Comparison of ENCODE assay signal across 8 mouse cellular contexts in genomic region chr3:108209946-108210770, GRCm38 (mm10). TPM values are rescaled to one million over a fixed set of nuclear protein-coding genes. Genes with fewer than 3 reads are reported as not detected.
DNase-seq lines count a peak whose midpoint lies in the region; ATAC-seq lines count a peak whose summit lies in the region.

No protein-coding gene starts in this region.

- H3K9me3 ChIP-seq in heart, embryonic 13.5 days, result no peaks in the 10 kb centered on the region
- no peaks in the 10 kb centered on the region for H3K9me3 ChIP-seq in liver, embryonic 12.5 days (replicated peaks)
- no peaks in the 10 kb centered on the region for H3K9me3 ChIP-seq in stomach, embryonic 15.5 days

- peaks cover 22% of the 10 kb centered on the region for H3K27me3 ChIP-seq in heart, embryonic 13.5 days (replicated peaks)
- peaks cover 20% of the 10 kb centered on the region for H3K27me3 ChIP-seq in liver, embryonic 12.5 days (replicated peaks)
- H3K27me3 ChIP-seq in stomach, embryonic 15.5 days (replicated peaks), result no peaks in the 10 kb centered on the region

- H3K27ac ChIP-seq in brown adipose tissue, adult 24 weeks (replicated peaks; ENCODE audit: low read depth, low read length), result peak overlapping the region; percentile 73
- H3K27ac ChIP-seq in heart, embryonic 13.5 days (replicated peaks), result peak overlapping the region; percentile 91
- peak overlapping the region; percentile 71 for H3K27ac ChIP-seq in liver, embryonic 12.5 days
- peak overlapping the region; percentile 93 for H3K27ac ChIP-seq in stomach, embryonic 15.5 days

- ATAC-seq in heart, embryonic 13.5 days (ENCODE audit: extremely low read depth, insufficient number of reproducible peaks, low FRiP score, low TSS enrichment), result peak; percentile 95
- peak; percentile 93 for ATAC-seq in liver, embryonic 12.5 days
- peak; percentile 90 for ATAC-seq in stomach, embryonic 15.5 days (ENCODE audit: insufficient read depth, low FRiP score, low read depth)

- peaks cover 32% of the 10 kb centered on the region for H3K36me3 ChIP-seq in heart, embryonic 13.5 days
- peaks cover 28% of the 10 kb centered on the region for H3K36me3 ChIP-seq in liver, embryonic 12.5 days
- H3K36me3 ChIP-seq in stomach, embryonic 15.5 days, result peaks cover 7% of the 10 kb centered on the region; the same call in 1 of the 2 replicates

- peak overlapping the region; percentile 79 for H3K4me3 ChIP-seq in brown adipose tissue, adult 24 weeks (ENCODE audit: insufficient read depth, low read depth, low read length)
- peak overlapping the region; percentile 74 for H3K4me3 ChIP-seq in heart, embryonic 13.5 days
- peak overlapping the region; percentile 70 for H3K4me3 ChIP-seq in liver, embryonic 12.5 days
- H3K4me3 ChIP-seq in stomach, embryonic 15.5 days (replicated peaks), result peak overlapping the region; percentile 66

- DNase-seq in CD4-positive, CD25-positive, alpha-beta regulatory T cell, adult 2 months (ENCODE audit: low read depth, low spot score), result peak; percentile 98
- DNase-seq in fat pad, adult 2 months (ENCODE audit: extremely low read depth, low read depth, low spot score), result peak; percentile 33
- peak; percentile 96 for DNase-seq in kidney, postnatal 10 days
- peak; percentile 87 to 92 for DNase-seq in natural killer cell, adult 2 months (ENCODE audit: low spot score in 2 of 2)

- peak overlapping the region; percentile 89 for H3K9ac ChIP-seq in heart, embryonic 13.5 days
- H3K9ac ChIP-seq in liver, embryonic 12.5 days, result peak overlapping the region; percentile 76
- peak overlapping the region; percentile 71 for H3K9ac ChIP-seq in stomach, embryonic 15.5 days

- peaks cover 3% of the 10 kb centered on the region; the same call in 1 of the 2 replicates for H3K4me1 ChIP-seq in brown adipose tissue, adult 24 weeks (ENCODE audit: control insufficient read depth, insufficient read depth, insufficient read length, low read length)
- H3K4me1 ChIP-seq in heart, embryonic 13.5 days, result peaks cover 30% of the 10 kb centered on the region
- peaks cover 25% of the 10 kb centered on the region for H3K4me1 ChIP-seq in liver, embryonic 12.5 days
- peaks cover 26% of the 10 kb centered on the region for H3K4me1 ChIP-seq in stomach, embryonic 15.5 days

- peak overlapping the region; percentile 90 for H3K4me2 ChIP-seq in heart, embryonic 13.5 days
- peak overlapping the region; percentile 97 for H3K4me2 ChIP-seq in liver, embryonic 12.5 days
- H3K4me2 ChIP-seq in stomach, embryonic 15.5 days, result peak overlapping the region; percentile 96

- WGBS in heart, embryonic 13.5 days, result under 1% methylated on average over 71 of the region's 72 CpGs
- under 1% methylated on average over 66 of the region's 72 CpGs for WGBS in liver, embryonic 12.5 days (ENCODE audit: insufficient replicate concordance)
- under 1% methylated on average over 66 of the region's 72 CpGs for WGBS in stomach, embryonic 15.5 days

RNA-seq across cellular contexts. Expression of gene Atxn7l2, which starts 0.6 kb away (rescaled TPM):
- polyA plus RNA-seq in brown adipose tissue, adult 24 weeks (2012; ENCODE audit: insufficient read depth, insufficient read length, missing spikeins), result 0.91 and 2.4 TPM in 2 replicates
- polyA plus RNA-seq in heart, embryonic 13.5 days (2015; fragmentation: Nextera tagmentation; extraction: Ambion mirVana), result 7.5 and 8.7 TPM in 2 replicates
- polyA plus RNA-seq in liver, embryonic 12.5 days (2016; fragmentation: Nextera tagmentation; extraction: Ambion mirVana), result 4.5 and 4.9 TPM in 2 replicates
- 11.6 and 13.3 TPM in 2 replicates for polyA plus RNA-seq in stomach, embryonic 15.5 days (2015; fragmentation: Nextera tagmentation; extraction: Ambion mirVana)

RNA-seq across cellular contexts. Expression of gene Cyb561d1, which starts 9.1 kb away (rescaled TPM):
- polyA plus RNA-seq in brown adipose tissue, adult 24 weeks (2012; ENCODE audit: insufficient read depth, insufficient read length, missing spikeins), result 3.5 and 4.8 TPM in 2 replicates
- 2.3 and 3.1 TPM in 2 replicates for polyA plus RNA-seq in heart, embryonic 13.5 days (2015; fragmentation: Nextera tagmentation; extraction: Ambion mirVana)
- polyA plus RNA-seq in liver, embryonic 12.5 days (2016; fragmentation: Nextera tagmentation; extraction: Ambion mirVana), result 2.8 TPM in 2 replicates
- 3.7 and 4.2 TPM in 2 replicates for polyA plus RNA-seq in stomach, embryonic 15.5 days (2015; fragmentation: Nextera tagmentation; extraction: Ambion mirVana)

RNA-seq across cellular contexts. Expression of gene Sypl2, which starts 16.3 kb away (rescaled TPM):
- polyA plus RNA-seq in brown adipose tissue, adult 24 weeks (2012; ENCODE audit: insufficient read depth, insufficient read length, missing spikeins), result 2.7 and 3.9 TPM in 2 replicates
- polyA plus RNA-seq in heart, embryonic 13.5 days (2015; fragmentation: Nextera tagmentation; extraction: Ambion mirVana), result 2.4 and 3.2 TPM in 2 replicates
- polyA plus RNA-seq in liver, embryonic 12.5 days (2016; fragmentation: Nextera tagmentation; extraction: Ambion mirVana), result 0.12 and 0.14 TPM in 2 replicates
- polyA plus RNA-seq in stomach, embryonic 15.5 days (2015; fragmentation: Nextera tagmentation; extraction: Ambion mirVana), result 0.23 and 0.48 TPM in 2 replicates

RNA-seq across cellular contexts. Expression of gene Amigo1, which starts 24.0 kb away (rescaled TPM):
- polyA plus RNA-seq in brown adipose tissue, adult 24 weeks (2012; ENCODE audit: insufficient read depth, insufficient read length, missing spikeins), result 5.8 and 10.1 TPM in 2 replicates
- 2.6 and 2.8 TPM in 2 replicates for polyA plus RNA-seq in heart, embryonic 13.5 days (2015; fragmentation: Nextera tagmentation; extraction: Ambion mirVana)
- 1.1 and 1.2 TPM in 2 replicates for polyA plus RNA-seq in liver, embryonic 12.5 days (2016; fragmentation: Nextera tagmentation; extraction: Ambion mirVana)
- 3.8 and 4.4 TPM in 2 replicates for polyA plus RNA-seq in stomach, embryonic 15.5 days (2015; fragmentation: Nextera tagmentation; extraction: Ambion mirVana)

RNA-seq across cellular contexts. Expression of gene Psma5, which starts 46.6 kb away (rescaled TPM):
- polyA plus RNA-seq in brown adipose tissue, adult 24 weeks (2012; ENCODE audit: insufficient read depth, insufficient read length, missing spikeins), result 99.2 and 140 TPM in 2 replicates
- polyA plus RNA-seq in heart, embryonic 13.5 days (2015; fragmentation: Nextera tagmentation; extraction: Ambion mirVana), result 213 and 243 TPM in 2 replicates
- polyA plus RNA-seq in liver, embryonic 12.5 days (2016; fragmentation: Nextera tagmentation; extraction: Ambion mirVana), result 213 and 222 TPM in 2 replicates
- polyA plus RNA-seq in stomach, embryonic 15.5 days (2015; fragmentation: Nextera tagmentation; extraction: Ambion mirVana), result 254 and 273 TPM in 2 replicates

Comparison
In these comparisons a context has a peak if more than half of its experiments do, and no peak if none do; other contexts are left out.
1. Peak in every context shown above with its lines: DNase-seq, ATAC-seq, H3K4me3 ChIP-seq and H3K27ac ChIP-seq.
2. DNase-seq: peak in every context shown above with its lines; median percentile 98 in CD4-positive, CD25-positive, alpha-beta regulatory T cell, adult 2 months; 96 in kidney, postnatal 10 days; 90 in natural killer cell, adult 2 months; 33 in fat pad, adult 2 months.